Mouse (Mus musculus) retina, adult 2 months (tissue): ENCODE results near the gene Rrp1b.
"Not testable (repeated sequence)": the region's sequence is repeated elsewhere in the genome, so short reads cannot be mapped to it uniquely, and the experiment has no call there.

Experiments
- DNase-seq: peaks from one replicate; pipeline ENCODE4 v3.0.0-alpha.2; 2012; ENCODE audit warnings: low read depth, low spot score

Rrp1b gene

DNA sequence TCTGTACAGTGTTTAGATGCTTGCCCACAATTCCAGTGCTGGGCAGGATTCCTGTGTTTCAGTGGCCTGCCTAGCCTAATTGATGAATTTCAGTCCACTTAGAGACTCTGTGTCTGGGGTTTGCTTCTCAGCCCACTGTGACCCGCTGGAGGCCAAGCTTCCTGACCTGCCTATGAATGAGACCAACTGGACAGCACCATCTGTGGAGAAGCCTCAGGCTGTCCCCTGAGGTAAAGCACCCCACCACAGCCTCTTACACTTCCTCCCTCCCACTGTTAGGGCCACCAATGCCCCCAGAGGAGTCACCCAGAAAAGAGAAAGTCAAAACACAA, 55.1 kb downstream of the Rrp1b start:
- no peak for DNase-seq

DNA sequence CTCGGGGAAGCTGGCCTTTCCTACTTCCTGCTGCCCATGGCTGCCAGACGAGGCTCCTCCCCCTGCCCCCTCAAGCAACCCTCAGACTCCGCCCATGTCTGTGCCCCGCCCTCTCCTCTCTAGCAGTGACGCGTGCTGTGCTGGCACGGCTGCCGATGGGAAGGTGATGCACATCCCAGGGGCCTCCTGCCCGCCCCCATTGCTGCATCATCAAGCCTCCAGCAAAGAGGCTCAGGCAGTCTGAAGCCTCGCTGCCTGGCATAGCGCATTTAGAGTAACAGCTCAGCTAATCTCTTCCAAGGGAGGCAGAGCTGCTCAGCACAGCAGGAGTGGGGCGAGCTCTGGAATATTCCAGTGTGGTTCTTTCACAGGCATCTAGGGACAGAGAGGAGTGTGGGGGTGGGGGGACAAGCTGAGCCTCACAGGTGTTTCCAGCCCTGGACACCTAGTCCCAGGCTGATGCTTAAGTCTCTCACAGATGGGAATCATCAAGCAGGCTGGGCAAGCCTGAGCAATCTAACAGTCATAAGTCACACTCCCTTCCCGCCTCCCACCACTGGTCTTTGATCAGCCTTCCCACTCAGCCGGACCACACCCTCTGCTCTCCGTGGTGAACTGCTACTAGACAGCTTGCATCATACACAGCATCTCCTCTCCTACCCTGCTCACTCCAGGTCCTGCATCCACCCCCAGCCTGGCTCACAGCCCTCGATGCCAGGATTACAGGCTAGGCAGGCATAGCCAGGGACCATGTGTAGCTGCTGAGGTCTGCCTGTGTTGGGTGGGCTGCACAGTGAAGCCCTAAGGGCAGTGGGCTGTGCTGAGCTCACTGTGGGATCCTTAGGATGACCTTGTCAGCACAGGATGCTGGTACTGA, 55.7 kb downstream of the Rrp1b start:
- peak; percentile 68 for DNase-seq

DNA sequence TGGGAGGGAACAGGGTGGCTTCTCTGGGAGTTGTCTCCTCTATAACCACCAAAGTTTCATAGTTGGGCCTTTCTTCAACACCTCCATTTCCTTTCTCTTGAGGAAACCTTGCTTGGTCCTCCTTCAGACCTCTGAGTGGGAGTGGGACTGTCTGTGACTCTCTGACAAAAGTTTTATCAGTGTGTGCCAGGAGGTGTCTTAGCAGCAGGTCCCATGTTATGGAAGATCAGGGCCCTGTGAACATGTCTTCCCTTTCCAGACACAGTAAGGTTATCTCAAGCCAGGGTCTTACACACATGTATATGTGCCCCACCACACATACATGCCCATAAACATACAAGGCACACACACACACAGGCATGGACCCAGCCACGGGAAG, 56.3 kb downstream of the Rrp1b start:
- DNase-seq, result no peak

DNA sequence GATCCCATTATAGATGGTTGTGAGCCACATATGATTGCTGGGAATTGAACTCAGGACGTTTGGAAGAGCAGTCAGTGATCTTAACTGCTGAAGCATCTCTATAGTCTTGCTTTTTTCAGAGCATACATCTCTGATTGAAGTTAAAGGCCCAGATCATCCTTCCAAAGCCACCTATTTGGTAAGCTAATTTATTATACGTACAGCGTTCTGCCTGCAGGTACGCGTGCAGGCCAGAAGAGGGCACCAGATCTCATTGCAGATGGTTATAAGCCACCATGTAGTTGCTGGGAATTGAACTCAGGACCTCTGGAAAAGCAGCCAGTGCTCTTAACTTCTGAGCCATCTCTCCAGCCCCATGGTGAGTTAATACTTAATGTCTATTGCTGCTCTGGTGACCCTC, 57.0 kb downstream of the Rrp1b start:
- DNase-seq, result no peak

DNA sequence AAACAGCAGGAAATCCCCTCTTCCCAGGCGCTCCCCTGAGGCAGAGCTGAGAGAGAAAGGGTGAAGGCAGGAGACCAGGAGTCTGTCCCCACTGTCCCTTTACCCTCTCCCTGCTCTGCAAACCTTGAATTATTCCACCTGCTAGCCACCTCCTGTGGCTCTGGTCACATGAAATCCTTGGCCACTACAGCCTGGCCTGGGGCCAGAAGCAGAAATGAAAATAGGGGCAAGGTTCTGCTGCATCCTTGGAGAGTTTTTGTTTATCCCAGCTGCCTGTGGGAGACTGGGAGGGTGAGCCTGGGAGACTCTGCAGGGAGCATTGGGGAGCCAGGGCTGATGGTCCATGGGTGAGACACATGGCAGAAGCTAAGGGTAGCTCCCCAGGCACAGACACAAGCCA, 61.8 kb downstream of the Rrp1b start:
- DNase-seq, result no peak

DNA sequence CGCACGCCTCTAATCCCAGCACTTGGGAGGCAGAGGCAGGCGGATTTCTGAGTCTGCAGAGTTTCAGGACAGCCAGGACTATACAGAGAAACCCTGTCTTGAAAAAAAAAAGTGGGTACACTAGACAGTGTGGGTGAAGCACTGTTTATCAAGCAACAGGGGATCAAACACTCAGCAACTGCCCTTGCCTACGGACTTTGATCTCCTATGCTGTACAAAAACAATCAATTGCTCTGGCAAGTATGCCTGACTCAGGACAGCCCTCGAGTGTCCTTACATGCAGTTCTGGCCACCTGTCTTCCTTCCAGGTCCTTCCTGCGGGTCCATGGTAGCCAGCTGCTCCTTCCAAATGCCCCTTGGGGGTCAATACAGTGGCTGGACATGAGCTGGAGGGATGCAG, 63.0 kb downstream of the Rrp1b start:
- DNase-seq, result not testable (repeated sequence)

DNA sequence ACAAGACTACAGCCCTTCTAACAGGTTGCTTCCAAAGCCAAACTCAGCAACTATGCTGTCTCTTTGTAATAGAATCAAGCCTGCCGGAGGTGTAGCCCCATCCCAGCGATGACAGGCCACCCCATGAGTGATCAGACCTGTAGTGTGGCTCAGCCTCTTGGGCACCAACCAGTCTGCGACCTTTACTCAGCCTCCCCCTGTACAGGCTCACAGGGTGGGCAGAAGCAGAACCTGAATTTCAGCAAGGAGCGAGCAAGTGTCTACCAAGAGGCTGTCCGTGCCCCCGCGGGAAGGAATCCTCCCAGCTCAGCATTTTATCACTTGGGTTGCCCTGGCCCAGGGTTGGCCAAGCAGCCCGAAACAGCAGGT, 63.7 kb downstream of the Rrp1b start:
- DNase-seq, result no peak

DNA sequence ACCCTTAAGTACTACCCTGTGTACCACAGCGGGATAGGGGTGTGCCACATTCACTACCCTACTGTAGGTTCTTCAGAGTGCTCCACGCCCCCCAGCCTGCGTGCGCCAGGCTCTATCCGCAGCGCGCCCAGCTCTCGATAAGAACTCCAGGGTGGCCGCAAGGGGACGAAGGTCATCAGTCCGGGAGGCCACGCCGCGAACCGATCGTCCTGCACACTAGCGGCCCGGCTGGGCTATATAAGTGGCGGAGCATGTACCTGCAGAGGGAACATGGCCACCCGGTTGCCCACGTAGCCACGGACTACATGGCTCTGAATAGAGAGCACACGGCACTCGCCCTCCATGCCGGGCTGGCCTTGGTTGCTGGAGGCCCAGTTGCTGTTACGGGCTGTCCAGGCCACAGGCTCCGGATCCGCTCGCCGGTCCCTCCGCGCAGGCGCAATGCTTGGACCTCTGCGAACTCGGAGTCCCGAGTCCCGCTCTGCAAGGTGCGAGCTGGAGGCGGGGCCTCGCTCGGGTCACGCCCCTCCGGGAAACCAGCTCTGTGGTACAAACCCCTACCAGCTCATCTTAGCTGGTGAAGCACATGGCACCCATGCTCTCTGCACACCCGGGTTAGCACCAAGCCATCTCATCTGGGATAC, 64.2 kb downstream of the Rrp1b start:
- no peak for DNase-seq

DNA sequence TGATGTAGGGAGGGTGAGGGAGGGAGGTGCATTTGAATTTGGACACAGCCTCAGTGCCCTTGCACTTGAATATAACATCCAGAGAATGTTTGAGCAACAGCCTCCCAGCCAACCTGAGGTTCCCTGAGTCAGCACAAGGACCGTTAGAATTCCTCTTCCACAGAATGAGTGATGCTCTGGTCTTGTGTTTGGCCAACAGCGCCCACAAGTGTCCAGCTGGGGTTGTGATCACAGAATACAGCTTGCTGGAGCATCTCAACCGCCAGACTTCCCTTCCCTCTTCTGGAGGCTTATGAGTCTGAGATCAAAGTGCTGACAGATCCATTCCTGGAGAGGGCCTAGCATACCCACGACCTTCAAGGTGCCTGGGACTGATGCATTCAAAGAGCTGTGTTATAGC, 67.2 kb downstream of the Rrp1b start:
- DNase-seq, result no peak

DNA sequence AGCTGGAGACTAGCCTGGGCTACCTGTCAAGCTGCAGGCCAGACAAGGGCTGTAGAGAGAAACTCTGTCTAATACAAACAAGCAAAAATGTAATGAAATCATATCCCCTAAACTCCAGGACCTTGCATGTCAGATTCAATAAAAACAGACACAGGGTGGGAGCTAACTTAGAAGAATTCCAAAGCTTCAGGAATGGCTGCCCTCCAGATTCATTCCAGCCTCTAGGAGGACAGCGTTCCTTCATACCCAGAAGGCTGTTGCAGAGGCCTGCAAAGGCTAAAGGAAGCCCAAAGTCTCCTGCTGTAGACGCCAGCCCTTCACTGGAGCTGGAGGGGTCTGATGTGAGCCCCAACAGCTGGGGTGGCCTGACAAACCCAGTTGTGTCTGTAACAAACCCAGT, 70.5 kb downstream of the Rrp1b start:
- DNase-seq, result no peak

DNA sequence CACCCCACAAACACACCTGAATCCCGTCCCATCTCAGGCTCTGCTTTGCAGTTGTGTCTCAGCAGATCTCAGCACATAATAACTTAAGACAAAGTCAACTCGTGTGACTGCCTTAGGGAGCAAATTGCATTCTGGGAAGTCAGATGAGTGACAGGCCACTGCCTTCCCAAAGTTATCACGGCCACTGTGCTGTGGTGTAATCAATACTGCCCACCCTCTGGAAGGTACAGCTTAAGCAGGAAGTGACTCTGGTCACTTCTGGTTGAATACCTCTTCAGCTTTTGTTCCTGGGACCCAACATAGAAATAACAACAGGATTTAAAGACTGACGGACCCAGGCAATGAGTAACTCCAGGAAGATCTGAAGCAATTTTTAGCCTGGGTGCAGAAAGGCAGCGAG, 72.0 kb downstream of the Rrp1b start:
- no peak for DNase-seq

DNA sequence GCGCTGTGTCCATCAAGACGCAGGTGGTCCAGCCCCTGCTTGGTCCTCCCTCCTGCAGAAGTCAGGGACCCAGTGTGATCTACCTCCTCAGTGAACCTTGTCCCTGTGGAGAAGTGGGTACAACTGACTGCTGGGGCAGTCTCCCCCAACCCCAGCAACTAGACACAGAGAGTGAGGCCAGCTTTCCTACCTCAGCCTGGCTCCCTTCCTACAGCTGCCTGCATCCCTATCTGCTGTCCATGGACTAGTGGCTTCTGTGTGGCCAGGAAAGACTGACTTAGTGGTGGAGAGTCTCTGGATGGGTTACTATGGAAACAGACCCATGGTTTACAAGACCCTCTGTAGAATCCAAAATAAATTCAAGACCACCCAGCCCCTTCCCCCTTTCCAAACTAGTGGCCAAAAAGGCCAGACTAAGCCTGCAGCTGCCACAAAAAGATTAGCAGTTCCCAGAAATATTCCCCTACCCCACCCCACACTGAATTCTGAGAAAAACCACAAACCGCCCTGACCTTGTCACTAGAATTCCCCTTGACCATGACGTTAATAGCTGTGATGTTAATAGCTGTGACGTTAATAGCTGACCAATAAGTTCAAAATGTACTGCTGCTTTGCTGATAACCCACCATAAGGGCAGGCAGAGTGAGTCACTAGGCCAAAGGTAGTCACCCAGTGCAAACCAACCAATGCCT, 72.6 kb downstream of the Rrp1b start:
- DNase-seq, result not testable (repeated sequence)

DNA sequence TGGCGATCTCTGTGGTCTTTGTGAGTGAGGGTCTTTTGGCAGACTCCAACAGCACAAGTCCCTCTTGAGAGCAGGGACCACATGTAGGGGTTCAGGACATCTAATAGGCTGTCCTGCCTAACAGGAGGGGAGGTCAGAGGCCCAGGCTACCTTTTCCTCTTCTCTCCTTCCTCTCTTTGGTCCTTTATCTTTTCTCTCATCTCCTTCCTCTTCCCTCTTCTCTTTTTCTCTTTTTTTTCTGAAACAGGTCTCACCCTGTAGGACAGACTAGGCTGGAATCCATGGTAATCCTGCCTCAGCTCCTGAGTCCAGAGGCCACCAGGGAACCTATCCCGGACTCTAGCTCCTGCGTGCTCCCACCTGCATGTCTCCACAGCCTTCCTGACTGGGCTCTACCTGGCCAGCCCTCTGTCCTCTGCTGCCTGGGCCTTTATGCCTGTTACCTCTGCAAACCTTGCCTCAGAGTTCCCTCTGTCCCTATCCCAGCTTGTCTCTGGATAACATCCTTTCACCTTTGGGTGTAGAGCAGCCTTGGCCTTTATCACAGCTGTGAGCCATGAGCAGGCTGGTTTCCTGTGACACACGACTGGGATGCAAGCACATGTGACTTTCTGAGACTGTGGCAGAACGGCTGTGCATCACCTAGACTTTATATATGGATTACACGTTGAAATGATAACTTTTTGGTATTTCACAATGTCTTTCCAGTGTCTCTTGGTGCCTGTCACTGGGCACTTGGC, 73.5 kb downstream of the Rrp1b start:
- no peak for DNase-seq

DNA sequence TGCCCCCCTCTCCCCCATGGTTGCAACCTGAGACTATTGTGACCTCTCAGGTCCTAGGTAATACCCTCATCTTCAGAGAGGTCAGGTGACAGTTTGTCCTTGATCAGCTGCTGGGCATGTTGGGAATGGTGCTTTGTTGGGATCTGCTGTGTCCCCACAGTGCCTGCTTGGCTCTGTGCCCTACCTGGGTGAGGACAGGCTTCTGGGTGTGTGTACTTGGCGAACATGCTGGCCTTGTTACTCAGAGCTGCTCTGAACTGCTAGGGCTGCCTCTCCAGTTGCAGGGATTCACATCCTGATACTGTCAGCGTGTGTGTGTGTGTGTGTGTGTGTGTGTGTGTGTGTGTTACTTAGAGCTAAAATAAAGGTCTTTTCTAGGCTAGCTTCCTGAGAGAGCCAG, 74.5 kb downstream of the Rrp1b start:
- DNase-seq, result no peak

DNA sequence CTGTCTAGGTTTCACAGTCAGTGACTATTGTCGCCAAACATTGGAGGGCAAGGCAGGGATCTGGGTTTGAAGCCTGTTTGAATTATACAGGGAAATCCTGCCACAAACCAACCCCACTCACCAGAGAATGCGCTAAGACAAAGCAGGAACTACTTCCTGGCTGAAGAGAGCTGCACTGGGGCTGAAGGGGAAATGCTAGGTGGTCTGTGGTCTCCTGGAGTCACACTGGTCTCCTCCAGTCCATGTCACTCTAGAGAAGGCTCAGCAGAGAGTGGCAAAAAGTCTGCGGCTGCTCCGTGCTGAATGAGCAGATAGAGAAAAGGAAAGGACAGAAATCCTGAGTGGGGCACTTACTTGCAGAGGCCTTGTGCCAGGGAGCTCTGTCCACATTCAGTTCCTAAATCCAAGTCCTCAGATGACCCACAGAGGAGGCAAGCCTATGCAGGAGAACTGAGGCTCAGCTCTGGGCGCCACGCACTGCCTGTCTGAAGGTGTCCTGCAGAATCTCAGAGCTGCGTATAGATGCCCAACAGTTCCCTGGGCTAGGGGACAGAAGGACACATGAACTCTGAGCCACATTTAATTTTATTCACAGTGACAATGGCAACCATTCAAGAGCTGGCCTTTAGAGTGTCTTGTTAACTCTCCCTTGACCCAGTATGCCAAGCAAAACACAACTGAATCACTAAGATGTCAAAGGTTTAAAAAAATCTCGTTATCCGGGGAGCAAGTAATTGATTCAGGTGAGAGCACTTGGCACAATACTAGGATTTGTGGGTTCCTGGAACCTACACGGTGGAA, 75.3 kb downstream of the Rrp1b start:
- no peak for DNase-seq
